Mouse (Mus musculus): ENCODE measurements at regions not wholly inside any gene's neighbourhood (a gene's known extent, or its start where the extent isn't known, plus 50 kb on each side); places are given as distances from the start of the nearest gene placed in this dataset.
A peak's percentile ranks its signal among the peaks of the same experiment; 100 is the strongest.

DNA sequence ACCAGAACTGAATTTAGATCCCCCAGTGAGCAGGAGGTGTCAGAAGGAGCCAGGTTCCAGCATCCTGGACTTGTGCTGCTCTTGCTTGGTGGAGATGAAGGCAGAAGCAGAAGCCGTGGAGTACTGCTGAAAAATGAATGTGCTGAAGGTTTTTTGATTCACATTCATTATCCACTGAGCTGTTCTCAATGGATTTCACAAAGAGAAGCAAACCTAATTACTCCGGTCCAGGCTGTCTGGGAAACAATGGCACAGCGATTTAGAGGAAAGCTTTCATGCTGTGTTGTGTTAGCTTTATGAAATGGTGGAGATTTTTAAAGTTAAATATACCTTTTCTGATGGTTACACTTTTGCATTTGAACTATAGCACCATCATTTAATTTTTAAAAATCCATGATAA is 535.3 kb upstream of the Adgrl3 start:
- no peaks in the 10 kb centered on the region for H3K79me2 ChIP-seq (replicated peaks; ENCODE audit: control insufficient read depth, insufficient read depth, low read length)
- no peak for TF ChIP-seq CTCF (IDR thresholded peaks at IDR 0.05)
- no peak for TF ChIP-seq POLR2A (IDR thresholded peaks at IDR 0.05; ENCODE audit: insufficient read depth, low read depth, low read length)
- no peak for TF ChIP-seq EP300 (IDR thresholded peaks at IDR 0.05; ENCODE audit: insufficient read depth, low read depth, low read length)
- H3K4me3 ChIP-seq, result no peak overlapping the region
- DNase-seq, result no peak
- H3K36me3 ChIP-seq (ENCODE audit: control insufficient read depth, insufficient read depth, low read length), result no peaks in the 10 kb centered on the region
- H3K4me1 ChIP-seq (ENCODE audit: control insufficient read depth, insufficient read depth, low read length), result no peaks in the 10 kb centered on the region
- WGBS, result 76% methylated on average over 3 of the region's 3 CpGs
- no peak overlapping the region for H3K9ac ChIP-seq (ENCODE audit: low read depth, low read length)
- no peak overlapping the region for H3K27ac ChIP-seq
- H3K27me3 ChIP-seq (ENCODE audit: control insufficient read depth, insufficient read depth, low read length), result no peaks in the 10 kb centered on the region
- intact Hi-C loops (cut with DNase I), result no loop called here

DNA sequence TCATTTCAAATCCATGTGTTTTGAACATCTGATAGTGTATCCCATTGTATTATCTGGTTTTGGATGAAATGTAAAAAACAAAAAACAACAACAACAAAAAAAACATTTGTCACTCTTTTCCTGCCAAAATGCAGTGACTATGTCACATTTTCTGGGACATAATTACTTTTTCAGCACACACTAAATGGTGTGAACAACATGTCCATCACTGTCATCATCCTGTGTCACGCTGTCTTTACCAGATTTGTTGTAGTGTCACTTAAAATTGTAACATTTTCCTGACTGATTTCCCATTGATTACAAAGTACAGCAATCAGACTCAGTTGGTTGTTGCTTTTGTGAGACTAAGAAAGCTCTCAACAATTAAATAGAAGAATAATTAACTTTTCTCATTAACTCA is 531.6 kb upstream of the Adgrl3 start:
- no peaks in the 10 kb centered on the region for H3K4me1 ChIP-seq (ENCODE audit: control insufficient read depth, insufficient read depth, low read length)
- no peaks in the 10 kb centered on the region for H3K36me3 ChIP-seq (ENCODE audit: control insufficient read depth, insufficient read depth, low read length)
- WGBS, result 71% methylated on average over 1 of the region's 1 CpGs
- H3K9ac ChIP-seq (ENCODE audit: low read depth, low read length), result no peak overlapping the region
- H3K4me3 ChIP-seq, result no peak overlapping the region
- H3K79me2 ChIP-seq (replicated peaks; ENCODE audit: control insufficient read depth, insufficient read depth, low read length), result no peaks in the 10 kb centered on the region
- TF ChIP-seq POLR2A (IDR thresholded peaks at IDR 0.05; ENCODE audit: insufficient read depth, low read depth, low read length) (no peak), CTCF (IDR thresholded peaks at IDR 0.05) (no peak), EP300 (IDR thresholded peaks at IDR 0.05; ENCODE audit: insufficient read depth, low read depth, low read length) (no peak)
- DNase-seq, result no peak
- no peak overlapping the region for H3K27ac ChIP-seq
- no peaks in the 10 kb centered on the region for H3K27me3 ChIP-seq (ENCODE audit: control insufficient read depth, insufficient read depth, low read length)
- intact Hi-C loops (cut with DNase I), result no loop called here

DNA sequence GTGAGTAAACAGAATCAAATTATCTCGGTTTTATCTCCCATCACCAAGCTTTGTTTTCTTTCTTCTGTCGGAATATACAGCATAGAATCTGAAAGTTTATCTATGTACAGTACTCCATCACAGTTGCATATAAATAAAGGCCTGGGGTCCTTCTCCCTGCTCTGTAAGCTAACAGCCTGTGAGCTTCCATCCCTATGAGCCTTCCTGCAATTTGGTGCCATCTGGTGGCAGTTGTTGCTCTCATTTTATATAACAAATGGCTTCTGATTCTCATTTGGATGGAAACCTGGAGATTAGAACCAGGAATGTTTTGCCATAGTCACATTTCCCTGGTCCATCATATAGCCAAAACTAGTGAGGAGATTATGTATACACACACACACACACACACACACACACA is 511.3 kb upstream of the Adgrl3 start:
- no peak overlapping the region for H3K4me3 ChIP-seq
- DNase-seq, result no peak
- no peaks in the 10 kb centered on the region for H3K4me1 ChIP-seq (ENCODE audit: control insufficient read depth, insufficient read depth, low read length)
- TF ChIP-seq POLR2A (IDR thresholded peaks at IDR 0.05; ENCODE audit: insufficient read depth, low read depth, low read length) (no peak), CTCF (IDR thresholded peaks at IDR 0.05) (peak; percentile 51)
- H3K27me3 ChIP-seq (ENCODE audit: control insufficient read depth, insufficient read depth, low read length), result no peaks in the 10 kb centered on the region
- H3K36me3 ChIP-seq (ENCODE audit: control insufficient read depth, insufficient read depth, low read length), result no peaks in the 10 kb centered on the region
- intact Hi-C loops (cut with DNase I), result no loop called here
- H3K79me2 ChIP-seq (replicated peaks; ENCODE audit: control insufficient read depth, insufficient read depth, low read length), result no peaks in the 10 kb centered on the region
- no peak overlapping the region for H3K9ac ChIP-seq (ENCODE audit: low read depth, low read length)
- H3K27ac ChIP-seq, result no peak overlapping the region
- 19% methylated on average over 2 of the region's 2 CpGs for WGBS

DNA sequence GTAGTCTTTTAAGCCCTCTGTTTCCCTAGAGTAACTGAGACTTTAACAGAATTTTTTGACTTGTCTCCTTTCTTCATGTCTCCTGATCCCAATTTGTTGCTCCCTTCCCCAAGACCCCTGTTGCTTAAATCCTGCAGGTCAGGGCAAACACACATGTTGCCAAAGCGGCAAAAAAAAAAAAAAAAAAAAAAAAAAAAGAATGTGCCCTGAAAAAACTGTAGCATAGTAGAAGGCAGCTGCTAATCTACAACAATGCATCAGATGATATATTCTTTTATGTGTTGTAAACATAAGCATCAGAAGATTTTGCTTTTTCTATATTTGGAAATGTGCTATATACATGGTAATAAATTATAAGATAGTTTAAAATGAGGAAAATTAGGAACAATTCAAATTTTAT is 479.9 kb upstream of the Adgrl3 start:
- no peak overlapping the region for H3K27ac ChIP-seq
- H3K4me3 ChIP-seq, result no peak overlapping the region
- no peaks in the 10 kb centered on the region for H3K4me1 ChIP-seq (ENCODE audit: control insufficient read depth, insufficient read depth, low read length)
- WGBS, result 53% methylated on average over 1 of the region's 1 CpGs
- intact Hi-C loops (cut with DNase I), result no loop called here
- DNase-seq, result no peak
- no peak overlapping the region for H3K9ac ChIP-seq (ENCODE audit: low read depth, low read length)
- H3K79me2 ChIP-seq (replicated peaks; ENCODE audit: control insufficient read depth, insufficient read depth, low read length), result no peaks in the 10 kb centered on the region
- no peak for TF ChIP-seq EP300 (IDR thresholded peaks at IDR 0.05; ENCODE audit: insufficient read depth, low read depth, low read length)
- no peak for TF ChIP-seq CTCF (IDR thresholded peaks at IDR 0.05)
- no peak for TF ChIP-seq POLR2A (IDR thresholded peaks at IDR 0.05; ENCODE audit: insufficient read depth, low read depth, low read length)
- H3K27me3 ChIP-seq (ENCODE audit: control insufficient read depth, insufficient read depth, low read length), result no peaks in the 10 kb centered on the region
- no peaks in the 10 kb centered on the region for H3K36me3 ChIP-seq (ENCODE audit: control insufficient read depth, insufficient read depth, low read length)

DNA sequence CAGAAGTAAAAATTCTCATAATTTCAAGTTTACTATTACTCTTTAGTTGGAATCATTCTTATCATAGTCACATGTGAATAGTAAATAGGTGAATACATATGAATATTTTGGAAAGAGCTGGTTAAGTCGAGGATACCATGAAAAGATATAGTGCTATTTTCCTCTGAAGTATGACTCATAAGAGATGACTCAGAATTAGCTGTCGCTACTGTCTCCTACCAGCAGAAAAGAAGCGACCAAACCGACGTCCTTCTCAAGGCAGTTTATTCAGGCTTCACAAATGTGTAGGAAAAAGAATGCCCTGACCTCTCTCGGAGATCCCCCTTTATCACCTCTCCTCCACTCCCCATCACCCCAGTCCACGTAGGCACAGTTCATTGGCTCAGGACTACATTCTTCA is 468.3 kb upstream of the Adgrl3 start:
- Histone ChIP-seq H3K4me3 (no peak overlapping the region), H3K27me3 (ENCODE audit: control insufficient read depth, insufficient read depth, low read length) (no peaks in the 10 kb centered on the region), H3K79me2 (replicated peaks; ENCODE audit: control insufficient read depth, insufficient read depth, low read length) (no peaks in the 10 kb centered on the region), H3K27ac (no peak overlapping the region), H3K4me1 (ENCODE audit: control insufficient read depth, insufficient read depth, low read length) (no peaks in the 10 kb centered on the region), H3K36me3 (ENCODE audit: control insufficient read depth, insufficient read depth, low read length) (no peaks in the 10 kb centered on the region), H3K9ac (ENCODE audit: low read depth, low read length) (no peak overlapping the region)
- intact Hi-C loops (cut with DNase I), result no loop called here
- TF ChIP-seq CTCF (IDR thresholded peaks at IDR 0.05) (no peak), POLR2A (IDR thresholded peaks at IDR 0.05; ENCODE audit: insufficient read depth, low read depth, low read length) (no peak), EP300 (IDR thresholded peaks at IDR 0.05; ENCODE audit: insufficient read depth, low read depth, low read length) (no peak)
- DNase-seq, result no peak
- WGBS, result 70% methylated on average over 7 of the region's 7 CpGs

DNA sequence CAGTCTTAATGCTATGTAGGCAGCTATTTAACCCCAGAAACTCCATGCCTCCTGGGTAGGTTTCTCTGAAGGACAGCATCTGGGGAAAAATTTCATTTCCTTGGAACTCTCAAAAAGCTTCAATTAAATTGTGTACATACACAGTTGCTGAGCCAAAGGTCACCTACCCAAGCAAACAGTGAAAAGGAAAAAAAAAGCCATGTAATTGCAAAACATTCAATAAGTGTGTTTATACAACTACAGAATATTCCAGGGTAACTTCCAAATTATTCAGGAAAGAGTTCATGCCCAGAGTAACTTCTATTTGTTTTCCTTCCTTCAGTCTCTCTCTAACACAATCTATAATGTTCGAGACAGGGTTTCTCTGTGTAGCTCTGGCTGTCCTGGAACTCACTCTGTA is 441.2 kb upstream of the Adgrl3 start:
- H3K4me1 ChIP-seq (ENCODE audit: control insufficient read depth, insufficient read depth, low read length), result no peaks in the 10 kb centered on the region
- H3K27me3 ChIP-seq (ENCODE audit: control insufficient read depth, insufficient read depth, low read length), result no peaks in the 10 kb centered on the region
- no peaks in the 10 kb centered on the region for H3K79me2 ChIP-seq (replicated peaks; ENCODE audit: control insufficient read depth, insufficient read depth, low read length)
- H3K36me3 ChIP-seq (ENCODE audit: control insufficient read depth, insufficient read depth, low read length), result no peaks in the 10 kb centered on the region; the same call in 1 of the 2 replicates
- intact Hi-C loops (cut with DNase I), result no loop called here
- H3K4me3 ChIP-seq, result no peak overlapping the region
- no peak overlapping the region for H3K9ac ChIP-seq (ENCODE audit: low read depth, low read length)
- TF ChIP-seq POLR2A (IDR thresholded peaks at IDR 0.05; ENCODE audit: insufficient read depth, low read depth, low read length) (no peak), EP300 (IDR thresholded peaks at IDR 0.05; ENCODE audit: insufficient read depth, low read depth, low read length) (no peak), CTCF (IDR thresholded peaks at IDR 0.05) (no peak)
- 61% methylated on average over 1 of the region's 1 CpGs for WGBS
- no peak for DNase-seq
- H3K27ac ChIP-seq, result no peak overlapping the region

Data from heart, adult 2 months (tissue).